Mouse (Mus musculus) testis, postnatal 14 days (tissue): ENCODE measurements around the gene Ergic1.

Experiments used
- DNase-seq: peaks from one replicate; pipeline ENCODE4 v3.0.0; 2021; ENCODE audit warnings: low spot score

Ergic1 gene

GRCm38 (mm10) chr17:26537722-26538471, 23.4 kb upstream of the Ergic1 start:
- no peak for DNase-seq

GRCm38 (mm10) chr17:26540083-26540482, 21.2 kb upstream of the Ergic1 start:
- DNase-seq = no peak

GRCm38 (mm10) chr17:26544319-26544963, 16.8 kb upstream of the Ergic1 start:
- DNase-seq = no peak

DNA sequence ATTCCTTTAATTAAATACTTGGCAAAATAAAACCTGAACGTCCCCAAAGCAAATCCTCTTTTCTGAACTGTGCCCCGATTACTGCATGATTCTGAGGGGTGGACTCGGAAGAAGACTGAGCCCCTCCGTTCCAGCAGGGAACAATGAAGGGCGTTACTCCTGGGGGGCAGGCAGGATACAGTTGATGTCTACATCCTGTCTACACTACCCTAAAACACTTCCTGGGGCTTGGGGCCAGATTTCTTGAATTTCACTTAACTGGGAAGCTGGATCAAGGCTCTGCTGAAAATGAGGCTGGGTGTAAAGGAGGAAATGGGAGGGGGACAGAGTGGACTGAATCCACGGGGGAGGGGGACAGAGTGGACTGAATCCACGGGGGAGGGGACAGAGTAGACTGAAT, 13.5 kb upstream of the Ergic1 start:
- DNase-seq = no peak

DNA sequence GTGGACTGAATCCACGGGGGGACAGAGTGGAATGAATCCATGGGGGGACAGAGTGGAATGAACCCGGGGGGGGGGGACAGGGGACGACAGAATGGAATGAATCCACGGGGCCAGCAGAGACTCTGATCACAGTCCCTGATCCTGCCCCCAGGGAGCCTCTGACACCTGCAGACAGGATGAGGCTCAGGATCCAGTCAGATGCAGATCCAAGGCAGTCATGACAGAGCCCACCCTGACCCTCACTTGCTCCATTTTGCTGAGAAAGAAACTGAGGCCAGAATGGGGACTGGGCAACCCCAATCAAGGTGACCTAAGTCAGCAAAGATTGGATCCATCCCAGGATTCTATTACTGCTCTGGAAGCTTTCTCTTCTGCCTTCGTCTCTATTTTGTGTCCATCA, 12.7 kb upstream of the Ergic1 start:
- DNase-seq = no peak

GRCm38 (mm10) chr17:26549148-26549809, 12.0 kb upstream of the Ergic1 start:
- DNase-seq = no peak

GRCm38 (mm10) chr17:26551104-26551503, 10.2 kb upstream of the Ergic1 start:
- no peak for DNase-seq

GRCm38 (mm10) chr17:26553033-26553432, 8.3 kb upstream of the Ergic1 start:
- no peak for DNase-seq

GRCm38 (mm10) chr17:26560526-26561289, 581 bp upstream of the Ergic1 start:
- no peak for DNase-seq

GRCm38 (mm10) chr17:26561651-26562181, 427 bp downstream of the Ergic1 start, which contains the start of gene Dusp1:
TSS of gene Dusp1 (minus strand) at chr17:26562128.
- no peak for DNase-seq

GRCm38 (mm10) chr17:26562292-26562691, 1.0 kb downstream of the Ergic1 start:
- no peak for DNase-seq

- DNase-seq = no peak
These were observed 2.2 kb downstream of the Ergic1 start for GRCm38 (mm10) chr17:26563476-26563875.

DNA sequence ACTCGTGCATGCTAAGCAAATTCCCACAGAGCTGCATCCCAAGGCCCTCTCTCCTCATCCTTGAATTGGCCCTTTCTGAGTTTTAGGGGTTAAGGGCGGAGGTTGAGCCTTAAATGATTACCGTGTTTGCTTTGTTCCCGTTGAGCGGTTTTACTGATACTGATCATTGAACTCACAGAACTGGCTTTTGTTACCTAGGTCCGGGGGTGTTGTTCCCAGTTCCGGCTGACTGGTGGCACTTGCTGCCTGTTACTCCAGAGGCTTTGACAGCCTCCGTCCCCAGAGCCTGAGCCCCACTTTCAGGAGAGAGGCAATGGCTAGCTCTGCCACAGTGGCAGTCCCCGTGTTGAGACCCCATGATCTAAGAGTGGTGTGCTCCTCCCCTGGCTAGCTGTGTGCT, 3.1 kb downstream of the Ergic1 start:
- DNase-seq = peak; percentile 8

GRCm38 (mm10) chr17:26567142-26567817, 6.0 kb downstream of the Ergic1 start:
- no peak for DNase-seq

DNA sequence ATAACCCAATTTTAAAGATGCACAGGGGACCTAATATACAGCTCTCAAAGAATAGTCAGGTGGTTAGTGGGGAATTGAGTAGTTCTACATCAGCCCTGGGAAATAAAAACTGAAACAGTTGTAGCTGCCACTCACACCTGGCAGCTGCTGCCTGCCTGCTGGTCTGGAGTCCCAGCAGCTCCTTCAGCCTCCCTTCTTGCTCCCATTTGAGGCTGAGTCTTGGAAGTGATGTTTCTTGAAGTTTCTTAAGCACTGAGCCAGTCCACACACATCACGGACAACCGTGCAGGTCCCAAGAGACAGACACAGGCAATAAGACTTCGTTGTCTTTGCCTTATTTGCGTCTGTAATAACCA, 6.5 kb downstream of the Ergic1 start:
- DNase-seq = no peak

DNA sequence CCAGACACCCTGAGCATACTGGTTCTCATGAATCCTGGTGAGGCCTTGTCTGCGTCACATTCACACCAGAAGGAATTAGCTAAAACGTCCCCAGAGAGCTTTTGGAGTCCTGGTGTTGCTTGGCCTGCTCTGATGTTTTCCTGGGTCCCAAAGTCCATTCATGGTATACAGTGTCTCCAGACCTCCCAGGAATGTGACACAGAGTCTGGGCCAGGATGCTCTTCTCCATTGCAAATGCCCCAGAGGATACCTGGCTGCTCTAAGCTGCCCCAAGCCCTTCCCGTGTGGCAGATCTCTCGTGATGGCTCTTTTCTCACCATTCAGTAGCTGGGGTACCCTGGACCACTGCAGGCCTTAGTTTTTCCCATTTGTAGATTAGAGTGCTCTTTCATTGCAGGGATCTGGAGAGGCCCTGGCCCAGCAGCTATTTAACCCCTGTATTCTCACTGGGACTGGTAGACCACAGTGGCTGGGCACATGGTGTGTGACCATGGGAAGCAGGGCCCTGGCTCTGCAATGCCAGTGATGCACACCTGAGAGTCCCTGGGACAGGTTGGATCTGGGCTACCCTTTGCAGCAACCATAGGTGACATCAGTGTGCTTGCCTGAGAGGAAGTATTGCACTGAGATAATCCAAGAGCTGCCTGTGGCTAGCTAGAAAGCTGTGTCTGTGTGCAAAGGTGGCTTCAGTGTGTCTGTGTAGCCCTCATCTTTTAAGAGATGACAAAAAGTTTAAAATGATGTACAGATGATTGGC, 8.5 kb downstream of the Ergic1 start:
- DNase-seq = no peak

DNA sequence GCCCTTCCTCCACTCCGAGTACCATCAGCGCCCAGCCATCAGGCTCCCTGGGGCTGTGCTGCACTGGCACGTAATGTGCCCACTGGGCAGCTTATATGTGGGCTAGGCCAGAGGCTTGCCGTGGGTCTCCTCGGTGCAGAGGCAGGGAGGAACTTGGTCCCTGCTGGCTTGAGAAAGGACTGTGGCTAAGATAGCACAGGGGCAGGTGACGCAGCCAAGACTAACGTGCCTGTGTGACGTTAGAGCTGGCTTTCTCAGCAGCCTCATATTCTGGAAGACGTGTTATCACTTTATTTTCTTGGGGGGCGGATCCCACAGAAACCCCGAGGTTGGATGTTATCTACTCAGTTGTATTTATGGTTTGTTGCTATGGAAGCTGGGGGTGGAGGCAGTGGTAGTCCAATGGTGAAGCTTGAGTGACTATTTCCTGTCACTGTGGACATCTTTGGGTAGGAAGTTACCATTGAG, 9.4 kb downstream of the Ergic1 start:
- DNase-seq = no peak

GRCm38 (mm10) chr17:26571377-26571776, 10.1 kb downstream of the Ergic1 start:
- DNase-seq = no peak

GRCm38 (mm10) chr17:26572265-26572664, 11.0 kb downstream of the Ergic1 start:
- no peak for DNase-seq

DNA sequence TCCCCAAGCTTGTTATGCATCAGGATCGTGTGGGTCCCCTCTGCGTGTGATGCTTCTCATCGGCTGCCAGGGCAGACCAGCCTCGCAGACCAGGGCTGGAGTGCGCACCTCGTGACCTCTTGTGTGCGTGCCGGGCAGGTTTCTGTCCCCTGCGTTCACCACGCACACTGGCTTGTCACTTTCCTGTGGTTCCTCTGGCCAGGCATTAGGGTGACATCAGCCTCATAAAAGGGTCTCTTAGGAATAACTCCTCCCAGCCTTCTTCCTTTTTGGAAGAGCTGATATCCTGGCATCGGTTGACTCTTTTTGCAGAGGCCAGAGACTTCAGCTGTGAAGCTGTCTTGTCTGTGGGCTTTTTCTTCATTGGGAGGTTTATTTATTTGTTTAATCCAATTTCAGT, 12.8 kb downstream of the Ergic1 start:
- no peak for DNase-seq

DNA sequence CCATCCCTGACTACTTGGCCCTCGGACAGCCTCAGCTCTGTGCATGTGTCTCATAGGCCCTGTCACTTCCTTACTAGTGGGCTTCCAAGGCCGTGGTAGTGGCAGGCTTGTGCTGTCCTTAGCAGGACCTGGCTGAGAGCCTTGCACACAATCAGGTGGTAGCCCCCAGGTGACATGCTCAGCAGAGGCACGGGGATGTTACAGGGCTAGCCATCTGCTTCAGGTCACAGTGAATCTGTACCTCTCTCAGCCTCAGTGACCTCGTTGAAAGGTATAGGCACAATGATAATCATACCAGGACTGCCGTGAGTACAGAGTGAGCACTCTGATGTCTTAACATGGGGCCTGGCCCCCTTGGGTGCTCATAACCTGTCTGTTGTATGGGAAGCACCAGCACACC, 13.4 kb downstream of the Ergic1 start:
- no peak for DNase-seq
